Mouse (Mus musculus) heart, adult 2 months (tissue): ENCODE measurements at regions not wholly inside any gene's neighbourhood (a gene's known extent, or its start where the extent isn't known, plus 50 kb on each side); places are given as distances from the start of the nearest gene placed in this dataset.

Experiments used
- DNase-seq, 2 experiments: peaks; one replicate each; pipeline ENCODE4 v3.0.0; 2021
- H3K27ac ChIP-seq: fragments of 200-600 bp; 2 replicates; pipeline ENCODE4 v1.8.1; 2022
- H3K27me3 ChIP-seq: fragments of 200-500 bp; 2 replicates; pipeline ENCODE4 v1.6.1; 2012; ENCODE audit warnings: mild to moderate bottlenecking, low read length, inconsistent platforms, mixed read lengths; ENCODE audit not compliant: control insufficient read depth, insufficient read depth
- H3K36me3 ChIP-seq: fragments of 200-500 bp; 2 replicates; pipeline ENCODE4 v1.6.1; 2012; ENCODE audit warnings: low read length, inconsistent platforms; ENCODE audit not compliant: control insufficient read depth, insufficient read depth
- H3K4me1 ChIP-seq: fragments of 200-500 bp; 2 replicates; pipeline ENCODE4 v1.6.1; 2011; ENCODE audit warnings: low read length; ENCODE audit not compliant: control insufficient read depth, insufficient read depth
- H3K4me3 ChIP-seq: fragments of 200-600 bp; 2 replicates; pipeline ENCODE4 v1.8.1; 2022
- H3K79me2 ChIP-seq: fragments of 200-500 bp; replicated peaks from 2 replicates; pipeline ENCODE4 v1.6.1; 2012; ENCODE audit warnings: mild to moderate bottlenecking, inconsistent platforms, low read length, moderate library complexity, mixed read lengths; ENCODE audit not compliant: control insufficient read depth, insufficient read depth
- H3K9ac ChIP-seq: fragments of 200-500 bp; 2 replicates; pipeline ENCODE4 v1.6.1; 2012; ENCODE audit warnings: low read depth, mild to moderate bottlenecking, control low read depth, inconsistent platforms, low read length, mixed read lengths
- CTCF ChIP-seq: fragments of 200-600 bp; IDR thresholded peaks from 2 replicates; pipeline ENCODE4 v1.8.1; 2022; ENCODE audit warnings: antibody characterized with exemption, mild to moderate bottlenecking, moderate library complexity
- EP300 ChIP-seq: fragments of 200-500 bp; IDR thresholded peaks from 2 replicates; pipeline ENCODE4 v1.6.1; 2011; ENCODE audit warnings: low read depth, low read length, control low read depth; ENCODE audit not compliant: insufficient read depth
- POLR2A ChIP-seq: fragments of 200-500 bp; IDR thresholded peaks from 2 replicates; pipeline ENCODE4 v1.6.1; 2011; ENCODE audit warnings: mild to moderate bottlenecking, low read depth, low read length, control low read depth; ENCODE audit not compliant: insufficient read depth
- WGBS: fragments of 180-500 bp; shearing (Covaris S2); methylation state at CpG from one replicate; pipeline ENCODE4 v1.1.7; 2018; 5-methylcytosine and 5-hydroxymethylcytosine counted together
- intact Hi-C: fragments of 180-260 bp; cut with DNase I; formaldehyde crosslinking; loops from one replicate; pipeline ENCODE4 v1.15.1; 2025

DNA sequence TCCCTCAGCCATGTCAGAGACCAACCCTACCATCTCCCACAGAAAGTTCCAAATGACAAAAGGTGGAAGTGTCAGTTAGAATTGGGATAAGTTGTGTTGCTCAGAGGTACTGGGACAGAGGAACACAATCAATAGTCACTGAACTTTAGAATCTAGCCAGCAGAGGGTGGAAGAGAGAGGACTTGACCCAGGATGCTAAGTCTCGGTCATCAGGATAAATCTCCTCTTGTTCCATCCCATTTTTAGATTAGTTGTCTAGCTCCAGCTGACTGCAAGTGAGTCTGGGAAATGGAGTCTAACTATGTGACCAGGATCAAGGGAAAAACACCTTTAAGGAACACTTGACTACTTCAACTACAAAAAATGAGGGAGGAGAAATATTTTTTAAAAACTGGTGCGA is 91.5 kb downstream of the Fam84b start:
- intact Hi-C loops, result loop anchor here (1.0 to 5.0 kb wide), 2 partner anchors 150 to 334 kb away; no protein-coding TSS in a partner anchor
- no peaks in the 10 kb centered on the region for H3K79me2 ChIP-seq
- DNase-seq, result no peak
- H3K9ac ChIP-seq, result no peak overlapping the region
- H3K4me1 ChIP-seq, result no peaks in the 10 kb centered on the region
- no peak overlapping the region for H3K4me3 ChIP-seq
- H3K27me3 ChIP-seq, result no peaks in the 10 kb centered on the region
- TF ChIP-seq CTCF (peak; percentile 70), EP300 (no peak)
- no peaks in the 10 kb centered on the region for H3K36me3 ChIP-seq
- H3K27ac ChIP-seq, result no peak overlapping the region
- WGBS, result 53% methylated on average over 2 of the region's 2 CpGs

DNA sequence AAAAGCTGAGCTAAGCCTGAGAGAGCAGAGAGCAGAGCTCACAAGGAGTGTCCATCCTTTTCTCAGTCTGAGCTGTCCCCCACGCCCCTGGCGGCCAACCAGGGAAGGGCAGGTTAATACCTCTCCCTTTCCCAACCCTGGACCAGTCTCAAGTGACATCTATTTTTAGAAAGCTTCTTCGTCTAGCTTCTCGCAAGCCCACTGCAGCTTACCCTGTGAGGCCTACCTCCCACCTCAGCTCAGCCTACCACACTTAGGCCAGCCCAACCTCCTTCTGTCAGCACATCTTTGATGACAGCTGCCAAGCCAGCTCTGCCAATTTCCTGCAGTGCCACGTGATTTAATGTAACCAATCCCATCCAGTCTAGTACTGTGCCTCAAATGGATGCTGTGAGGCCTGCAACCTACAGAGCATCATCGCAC is 93.6 kb downstream of the Fam84b start:
- 26% methylated on average over 6 of the region's 6 CpGs for WGBS
- Histone ChIP-seq H3K36me3 (no peaks in the 10 kb centered on the region), H3K27ac (no peak overlapping the region), H3K9ac (no peak overlapping the region), H3K27me3 (no peaks in the 10 kb centered on the region), H3K4me3 (no peak overlapping the region), H3K79me2 (no peaks in the 10 kb centered on the region), H3K4me1 (no peaks in the 10 kb centered on the region)
- TF ChIP-seq CTCF, result peak; percentile 80
- TF ChIP-seq EP300, result no peak
- no peak for TF ChIP-seq POLR2A
- intact Hi-C loops, result loop anchor here (5.0 kb wide), 1 partner anchor 152 kb away; no protein-coding TSS in a partner anchor
- DNase-seq, result peak; percentile 23 to 62

DNA sequence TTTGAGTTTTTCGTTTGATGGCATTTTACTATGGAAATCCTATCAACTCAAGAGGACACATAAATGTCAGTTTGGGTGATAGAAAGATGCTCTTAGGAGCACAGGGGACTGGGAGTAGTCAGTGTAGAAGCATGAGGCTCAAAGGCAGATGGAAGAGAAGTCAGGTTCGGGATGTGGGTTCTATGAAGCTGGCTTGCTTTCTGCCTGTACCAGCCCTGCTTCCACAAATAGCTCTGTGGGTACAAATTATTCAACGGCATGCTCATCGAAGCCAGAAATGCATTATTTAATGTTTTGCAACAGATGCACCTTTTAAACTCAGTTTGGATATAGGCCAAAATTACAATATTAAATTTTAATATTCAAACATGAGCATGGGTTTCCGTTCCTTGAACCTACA is 99.3 kb downstream of the Fam84b start:
- Histone ChIP-seq H3K79me2 (no peaks in the 10 kb centered on the region), H3K4me1 (no peaks in the 10 kb centered on the region), H3K4me3 (no peak overlapping the region), H3K27ac (no peak overlapping the region), H3K27me3 (no peaks in the 10 kb centered on the region), H3K36me3 (no peaks in the 10 kb centered on the region), H3K9ac (no peak overlapping the region)
- 90% methylated on average over 5 of the region's 5 CpGs for WGBS
- intact Hi-C loops, result no loop called here
- DNase-seq, result no peak
- TF ChIP-seq CTCF (no peak), EP300 (no peak), POLR2A (no peak)

DNA sequence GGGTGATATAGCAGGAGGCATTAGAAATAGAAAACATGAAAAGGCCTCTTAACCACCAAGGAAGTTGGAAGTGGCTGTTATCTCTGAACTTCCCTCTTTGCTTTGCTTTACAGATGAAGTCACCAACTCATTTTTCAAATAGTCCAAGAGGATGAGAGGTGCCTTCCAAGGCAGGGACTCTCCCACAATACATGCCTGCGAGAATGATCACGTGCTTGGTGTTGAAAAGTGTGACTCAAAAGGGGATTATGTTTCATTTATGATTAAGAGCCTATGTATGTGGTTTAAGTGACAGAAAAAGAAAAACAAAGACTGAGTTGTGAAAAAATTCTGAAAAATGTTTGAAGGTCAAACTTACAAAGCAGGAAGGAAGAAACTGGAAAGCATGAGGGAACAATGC is 114.0 kb downstream of the Fam84b start:
- Histone ChIP-seq H3K27me3 (no peaks in the 10 kb centered on the region), H3K4me1 (peaks cover 1% of the 10 kb centered on the region)
- intact Hi-C loops, result no loop called here

DNA sequence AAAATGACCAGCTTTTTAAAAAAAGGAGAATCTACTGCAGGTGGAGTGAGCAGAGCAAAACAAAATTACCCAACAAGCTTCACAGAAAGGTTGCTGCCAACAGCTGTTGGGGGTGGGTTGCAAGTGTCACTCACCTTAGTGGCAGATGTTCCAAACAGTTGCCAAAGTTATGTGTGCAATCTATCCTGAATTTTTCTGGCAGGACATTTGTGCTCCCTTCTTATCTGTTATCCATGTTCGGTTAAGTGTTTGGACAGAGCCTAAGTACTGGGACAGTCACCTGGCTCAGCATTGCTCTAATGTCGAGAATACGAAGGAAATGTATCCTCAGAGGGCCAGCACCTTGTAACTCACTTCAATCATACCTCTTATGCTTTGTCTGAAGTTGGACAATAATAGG is 115.3 kb downstream of the Fam84b start:
- H3K27me3 ChIP-seq, result no peaks in the 10 kb centered on the region
- DNase-seq, result no peak
- H3K4me3 ChIP-seq, result no peak overlapping the region
- H3K36me3 ChIP-seq, result no peaks in the 10 kb centered on the region
- H3K79me2 ChIP-seq, result no peaks in the 10 kb centered on the region
- no peak overlapping the region for H3K27ac ChIP-seq
- intact Hi-C loops, result no loop called here
- H3K9ac ChIP-seq, result no peak overlapping the region
- WGBS, result 42% methylated on average over 3 of the region's 3 CpGs
- peaks cover 1% of the 10 kb centered on the region for H3K4me1 ChIP-seq
- TF ChIP-seq EP300 (no peak), POLR2A (no peak), CTCF (no peak)

More for the DNA sequence above, 114.0 kb downstream of the Fam84b start:
- DNase-seq, result no peak
- Histone ChIP-seq H3K79me2 (no peaks in the 10 kb centered on the region), H3K27ac (no peak overlapping the region), H3K4me3 (no peak overlapping the region), H3K36me3 (no peaks in the 10 kb centered on the region), H3K9ac (no peak overlapping the region)
- WGBS, result 29% methylated on average over 2 of the region's 2 CpGs
- no peak for TF ChIP-seq CTCF
- no peak for TF ChIP-seq POLR2A
- no peak for TF ChIP-seq EP300

DNA sequence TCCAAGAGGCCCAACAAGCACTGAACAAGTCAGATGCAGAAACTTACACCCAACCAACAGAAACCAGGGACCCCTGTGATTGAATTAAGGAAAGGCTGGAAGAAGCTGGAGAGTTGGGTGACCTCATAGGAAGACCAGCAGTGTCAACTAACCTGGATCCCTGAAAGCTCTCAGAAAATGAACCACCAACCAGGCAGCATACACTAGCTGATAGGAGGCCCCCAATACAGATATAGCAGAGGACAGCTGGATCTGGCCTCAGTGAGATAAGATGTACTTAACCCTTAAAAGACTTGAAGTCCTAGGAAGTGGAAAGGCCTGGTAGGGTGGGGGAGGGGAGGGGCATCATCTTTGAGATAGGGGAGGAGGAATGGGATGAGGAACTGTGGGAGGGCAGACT is 121.2 kb downstream of the Fam84b start:
- Histone ChIP-seq H3K4me1 (no peaks in the 10 kb centered on the region), H3K27me3 (no peaks in the 10 kb centered on the region), H3K79me2 (no peaks in the 10 kb centered on the region), H3K4me3 (no peak overlapping the region), H3K36me3 (no peaks in the 10 kb centered on the region), H3K27ac (no peak overlapping the region), H3K9ac (no peak overlapping the region)
- DNase-seq, result no peak
- TF ChIP-seq POLR2A (no peak), CTCF (no peak), EP300 (no peak)
- intact Hi-C loops, result no loop called here

DNA sequence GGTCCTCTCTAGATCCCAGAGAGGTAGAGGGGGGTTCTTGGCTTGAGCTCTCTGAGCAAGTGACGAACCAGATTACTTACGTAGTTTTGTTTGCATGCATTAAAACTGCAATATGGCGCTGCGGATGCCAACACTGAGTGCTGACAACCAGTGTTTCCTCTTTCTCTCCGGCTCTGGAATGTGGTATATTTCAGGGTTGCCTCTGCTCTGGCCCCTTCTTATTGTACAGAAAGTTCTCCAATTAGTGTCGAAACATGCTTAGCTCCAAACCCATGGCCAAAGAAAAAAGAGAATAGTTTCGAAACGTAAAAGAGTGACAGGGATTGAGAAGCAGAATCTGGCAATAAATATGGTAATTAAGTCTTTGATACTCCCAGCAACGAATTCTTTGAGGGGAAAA is 124.8 kb downstream of the Fam84b start:
- H3K9ac ChIP-seq, result no peak overlapping the region
- no peak overlapping the region for H3K27ac ChIP-seq
- intact Hi-C loops, result no loop called here
- DNase-seq, result no peak
- H3K79me2 ChIP-seq, result no peaks in the 10 kb centered on the region
- no peak overlapping the region for H3K4me3 ChIP-seq
- no peak for TF ChIP-seq EP300
- no peak for TF ChIP-seq CTCF
- TF ChIP-seq POLR2A, result no peak
- no peaks in the 10 kb centered on the region for H3K4me1 ChIP-seq
- H3K27me3 ChIP-seq, result no peaks in the 10 kb centered on the region
- H3K36me3 ChIP-seq, result no peaks in the 10 kb centered on the region
- 75% methylated on average over 9 of the region's 9 CpGs for WGBS
